Mouse (Mus musculus) ES-E14 (cell line): ENCODE data around the gene BC017158. TPM values are rescaled to one million over a fixed set of nuclear protein-coding genes. Genes with fewer than 3 reads are reported as not detected.

Experiments used
- DNase-seq: peaks from one replicate; pipeline ENCODE4 v3.0.0-alpha.2; 2013; ENCODE audit warnings: low read depth, low spot score
- H3K27ac ChIP-seq: 2 replicates; pipeline ENCODE4 v1.5.1; 2012; ENCODE audit warnings: low read depth, mild to moderate bottlenecking, low read length, moderate library complexity, mixed read lengths; ENCODE audit not compliant: poor library complexity, insufficient read depth, severe bottlenecking
- H3K36me3 ChIP-seq: 2 replicates; pipeline ENCODE4 v1.6.1; 2012; ENCODE audit warnings: mild to moderate bottlenecking, low read length, moderate library complexity, mixed read lengths; ENCODE audit not compliant: control insufficient read depth, poor library complexity, insufficient read depth, severe bottlenecking
- H3K4me1 ChIP-seq, 2 experiments: fragments of 150-350 bp in 1 of 2; sonication (generic) in 1 of 2; 2 replicates each; pipeline ENCODE4 v1.6.1; 2012; ENCODE audit warnings: low read length in 2 of 2, mild to moderate bottlenecking in 1 of 2, mixed read lengths in 1 of 2; ENCODE audit not compliant: control insufficient read depth in 2 of 2, insufficient read depth in 2 of 2, poor library complexity in 1 of 2
- H3K4me3 ChIP-seq, 2 experiments: fragments of 150-350 bp in 1 of 2; sonication (generic) in 1 of 2; 2 replicates each; pipeline ENCODE4 v1.5.1; 2012; ENCODE audit warnings: low read length in 2 of 2, low read depth in 1 of 2, mild to moderate bottlenecking in 1 of 2, mixed read lengths in 1 of 2; ENCODE audit not compliant: insufficient read depth in 1 of 2, poor library complexity in 1 of 2, severe bottlenecking in 1 of 2
- H3K9ac ChIP-seq: 2 replicates; pipeline ENCODE4 v1.6.1; 2012; ENCODE audit warnings: low read depth, mild to moderate bottlenecking, low read length, mixed read lengths; ENCODE audit not compliant: poor library complexity, insufficient read depth, severe bottlenecking
- H3K9me3 ChIP-seq: fragments of 150-350 bp; sonication (generic); 2 replicates; pipeline ENCODE4 v1.6.1; 2012; ENCODE audit warnings: low read depth, mild to moderate bottlenecking, low read length; ENCODE audit not compliant: control insufficient read depth, insufficient read depth
- CHD2 ChIP-seq: IDR thresholded peaks from 2 replicates; pipeline ENCODE4 v1.6.1; 2014; ENCODE audit warnings: mild to moderate bottlenecking, low read depth, low read length, inconsistent platforms
- HCFC1 ChIP-seq: IDR thresholded peaks from 2 replicates; pipeline ENCODE4 v1.6.1; 2012; ENCODE audit warnings: low read length, inconsistent platforms, borderline replicate concordance; ENCODE audit not compliant: insufficient read depth
- MAFK ChIP-seq: IDR thresholded peaks from 2 replicates; pipeline ENCODE4 v1.6.1; 2014; ENCODE audit warnings: mild to moderate bottlenecking, low read depth, low read length, inconsistent platforms; ENCODE audit not compliant: insufficient read depth
- ZC3H11A ChIP-seq: IDR thresholded peaks from 2 replicates; pipeline ENCODE4 v1.6.1; 2012; ENCODE audit warnings: low read depth, mild to moderate bottlenecking, inconsistent platforms, low read length, borderline replicate concordance
- ZNF384 ChIP-seq: IDR thresholded peaks from 2 replicates; pipeline ENCODE4 v1.6.1; 2012; ENCODE audit warnings: low read depth, low read length, inconsistent platforms
- in situ Hi-C, 2 experiments: fragments of 600-800 bp; cut with MboI; formaldehyde crosslinking; loops; one replicate each; pipeline ENCODE4 v1.15.1; 2025; ENCODE audit warnings: low sequenced_read_pairs in 2 of 2, inconsistent platforms in 1 of 2; ENCODE audit not compliant: unreplicated experiment in 2 of 2
- total RNA-seq: library from RNA; depleted of rRNA; stranded (reverse); fragments of 300-350 nt; gene quantifications from 2 replicates; pipeline ENCODE4 v1.2.3, GENCODE M21; 2012

BC017158 gene
- total RNA-seq, 1 experiment = 18.6 TPM

DNA sequence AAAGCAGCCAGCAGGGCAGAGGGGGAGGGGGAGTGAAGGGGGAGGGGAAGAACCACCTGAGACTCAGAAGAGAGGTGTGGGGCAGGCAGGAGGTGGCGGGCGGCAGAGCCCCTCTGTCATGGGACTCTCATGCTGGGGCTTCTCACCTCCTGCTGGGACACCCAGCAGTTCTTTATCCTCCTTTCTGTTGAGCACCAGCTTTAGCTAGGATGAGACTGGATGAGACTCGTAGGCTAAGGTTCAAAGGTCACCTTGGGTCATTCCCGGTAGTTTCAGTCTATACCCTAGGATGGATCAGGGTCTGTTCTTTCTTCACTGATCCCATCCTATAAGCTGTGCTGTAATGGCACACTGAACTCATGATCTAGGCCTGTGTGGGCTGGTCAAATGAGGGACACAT is 19.0 kb upstream of the BC017158 start:
- H3K27ac ChIP-seq = no peak overlapping the region
- no peak overlapping the region for H3K4me3 ChIP-seq
- H3K36me3 ChIP-seq = no peaks in the 10 kb centered on the region
- no peak for TF ChIP-seq MAFK
- TF ChIP-seq CHD2 = no peak
- TF ChIP-seq HCFC1 = no peak
- TF ChIP-seq ZC3H11A = no peak
- no peak for TF ChIP-seq ZNF384
- no peak overlapping the region for H3K9ac ChIP-seq
- peaks cover 0 to 2% of the 10 kb centered on the region in 2 experiments; a peak in 1 of 4 replicates for H3K4me1 ChIP-seq
- no peak for DNase-seq
- in situ Hi-C loops = no loop called here
- no peaks in the 10 kb centered on the region for H3K9me3 ChIP-seq

DNA sequence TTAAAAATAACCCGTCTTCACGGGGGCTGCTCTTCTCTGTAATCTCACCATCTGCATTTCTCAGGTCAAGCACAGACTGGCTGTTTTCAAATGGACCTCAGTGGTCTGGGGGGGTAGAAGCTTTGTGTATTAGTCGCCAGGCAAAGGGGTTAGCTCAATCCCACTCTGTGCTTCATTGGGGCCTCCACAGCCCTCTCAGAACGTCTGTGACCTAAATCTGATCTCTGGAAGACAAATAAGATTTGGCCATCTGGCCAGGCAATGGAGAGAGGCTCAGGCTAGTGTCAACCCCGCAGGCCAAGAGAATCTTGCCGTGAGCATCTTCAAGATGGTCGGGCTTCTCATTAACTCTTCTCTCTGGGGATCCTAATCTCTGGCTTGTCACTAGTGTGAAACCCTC is 16.5 kb upstream of the BC017158 start:
- Histone ChIP-seq H3K36me3 (no peaks in the 10 kb centered on the region), H3K27ac (no peak overlapping the region), H3K4me3 (no peak overlapping the region), H3K9me3 (no peaks in the 10 kb centered on the region), H3K9ac (no peak overlapping the region), H3K4me1 (no peaks in the 10 kb centered on the region; a peak in 1 of 4 replicates)
- DNase-seq = no peak
- no peak for TF ChIP-seq ZC3H11A
- in situ Hi-C loops = no loop called here

DNA sequence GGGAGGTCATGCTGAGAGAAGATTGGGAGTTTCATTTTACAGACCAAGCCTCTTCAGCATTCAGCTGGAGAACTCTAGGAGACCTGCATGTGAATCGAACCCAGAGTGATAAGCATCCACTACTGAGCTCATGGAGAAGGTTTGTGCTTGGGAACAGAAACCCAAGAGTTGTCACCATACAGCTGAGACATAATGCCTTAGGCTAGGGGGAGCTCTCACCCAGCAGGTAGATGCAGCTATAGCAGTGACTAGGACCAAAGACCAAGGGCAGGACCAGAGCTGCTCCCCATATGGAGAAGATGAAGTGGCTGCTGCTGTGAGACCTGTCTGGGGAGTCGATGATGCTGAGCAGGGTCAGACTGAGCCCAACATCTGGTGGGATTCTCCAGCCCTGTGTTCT is 15.6 kb upstream of the BC017158 start:
- DNase-seq = no peak
- Histone ChIP-seq H3K36me3 (no peaks in the 10 kb centered on the region), H3K4me1 (no peaks in the 10 kb centered on the region; a peak in 1 of 4 replicates), H3K27ac (no peak overlapping the region), H3K9me3 (no peaks in the 10 kb centered on the region), H3K4me3 (no peak overlapping the region), H3K9ac (no peak overlapping the region)
- in situ Hi-C loops = no loop called here
- no peak for TF ChIP-seq ZNF384
- no peak for TF ChIP-seq ZC3H11A
- TF ChIP-seq HCFC1 = no peak
- TF ChIP-seq MAFK = no peak
- no peak for TF ChIP-seq CHD2

DNA sequence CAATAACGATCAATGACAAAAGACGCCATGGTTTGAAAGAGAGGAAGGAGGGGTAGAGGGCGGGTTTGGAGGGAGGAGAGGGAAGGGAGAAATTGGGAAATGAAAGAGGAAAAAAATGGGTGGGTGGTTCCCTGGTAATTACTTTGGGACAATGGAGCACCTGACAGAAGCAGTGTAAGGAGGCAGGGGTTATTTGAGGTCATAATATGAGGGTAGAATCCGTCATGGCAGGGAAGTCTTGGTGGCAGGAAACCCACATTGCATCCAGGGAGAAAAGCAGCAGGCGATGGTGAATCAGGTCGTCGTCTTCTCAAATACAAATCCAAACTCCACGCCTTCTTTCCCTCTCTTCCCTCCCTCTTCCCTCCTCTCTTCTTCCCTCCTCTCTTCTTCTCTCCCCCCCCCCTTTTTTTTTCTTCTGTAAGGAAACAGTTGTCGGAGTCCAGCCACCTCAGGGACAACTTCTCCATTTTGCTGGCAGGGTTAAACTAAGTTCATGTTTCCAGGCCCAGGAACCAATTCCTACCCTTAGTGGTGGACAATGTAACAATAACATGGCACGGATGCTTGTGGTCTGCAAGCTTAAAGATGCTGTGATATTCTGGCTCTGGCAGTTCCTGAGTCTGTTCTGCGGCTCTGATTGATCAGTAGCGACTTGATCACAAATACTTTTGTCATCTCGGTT is 14.5 kb upstream of the BC017158 start:
- in situ Hi-C loops = no loop called here
- DNase-seq = no peak
- H3K4me1 ChIP-seq = no peaks in the 10 kb centered on the region; a peak in 1 of 4 replicates
- H3K27ac ChIP-seq = no peak overlapping the region
- no peak overlapping the region for H3K4me3 ChIP-seq
- TF ChIP-seq HCFC1 = no peak
- no peak for TF ChIP-seq MAFK
- no peak for TF ChIP-seq ZNF384
- no peak for TF ChIP-seq CHD2
- no peak for TF ChIP-seq ZC3H11A
- H3K9ac ChIP-seq = no peak overlapping the region
- no peaks in the 10 kb centered on the region for H3K9me3 ChIP-seq
- no peaks in the 10 kb centered on the region for H3K36me3 ChIP-seq

DNA sequence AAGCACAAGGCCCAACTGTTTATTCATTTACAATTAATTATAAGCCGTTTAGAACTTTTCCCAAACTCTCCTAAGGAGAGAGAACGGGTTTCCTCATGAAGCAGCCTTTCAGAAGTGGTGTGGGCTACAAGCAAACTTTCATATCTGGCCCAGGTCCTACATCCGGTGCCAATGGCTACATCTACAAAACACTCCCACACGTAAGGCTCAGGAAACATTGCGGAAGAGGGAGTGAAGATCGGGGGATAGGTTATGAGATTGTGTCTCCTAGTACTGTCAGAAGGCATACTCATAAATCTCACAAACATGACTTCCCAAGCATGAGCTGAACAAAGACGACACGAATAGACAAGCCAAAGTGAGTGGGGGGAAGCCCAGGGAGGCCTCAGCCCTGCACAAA is 13.8 kb upstream of the BC017158 start:
- Histone ChIP-seq H3K9ac (no peak overlapping the region), H3K36me3 (no peaks in the 10 kb centered on the region), H3K27ac (no peak overlapping the region), H3K9me3 (no peaks in the 10 kb centered on the region), H3K4me3 (no peak overlapping the region), H3K4me1 (no peaks in the 10 kb centered on the region; a peak in 1 of 4 replicates)
- TF ChIP-seq MAFK (no peak), HCFC1 (no peak), ZNF384 (no peak), ZC3H11A (no peak), CHD2 (no peak)
- in situ Hi-C loops = no loop called here
- DNase-seq = no peak
